Mouse (Mus musculus) thymus, postnatal 10 days (tissue): Measurements from ENCODE around the gene Cgref1.

ENCODE experiments used
- DNase-seq, 2 experiments: peaks; one replicate each; pipeline ENCODE4 v3.0.0; 2021; ENCODE audit warnings: low spot score in 2 of 2

The Cgref1 gene

DNA sequence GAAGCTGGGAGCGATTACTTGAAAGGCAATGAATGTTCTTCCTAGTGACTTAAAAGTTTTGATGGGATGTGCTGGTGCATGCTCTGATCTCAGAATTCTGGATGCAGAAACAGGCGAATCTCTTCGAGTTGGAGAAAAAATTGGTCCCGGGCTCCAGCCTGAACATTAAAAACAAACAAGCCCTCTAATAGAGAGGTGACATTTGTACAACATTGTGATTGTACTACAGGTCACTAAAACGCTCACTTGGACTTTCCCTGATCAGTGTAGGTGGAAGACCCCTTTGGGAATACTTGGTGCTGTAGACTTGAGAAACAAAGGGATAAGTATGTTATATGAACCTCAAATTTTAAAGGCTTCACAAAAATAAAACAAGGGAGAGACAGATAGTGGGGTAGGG lies 58.7 kb downstream of the Cgref1 start:
- no peak for DNase-seq

DNA sequence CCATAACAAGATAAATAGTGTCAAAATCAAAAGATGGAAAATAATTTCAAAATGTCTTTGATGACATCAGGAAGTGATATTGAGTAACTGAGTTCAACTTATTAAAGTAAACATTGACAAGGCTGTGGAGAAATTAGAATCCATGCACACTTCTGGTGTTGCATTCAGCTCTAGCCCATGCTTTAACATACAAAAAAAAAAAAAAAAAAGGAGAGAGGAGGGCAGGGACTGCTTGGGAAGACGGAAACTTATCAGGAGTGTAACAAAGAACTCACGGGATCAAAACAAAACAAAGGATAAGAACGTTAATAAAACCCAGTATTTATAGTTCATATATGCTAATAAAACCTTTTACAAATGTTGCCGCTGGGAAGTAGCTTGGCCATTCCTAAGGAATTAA lies 59.2 kb downstream of the Cgref1 start:
- DNase-seq, result no peak
